Mouse (Mus musculus) midbrain, embryonic 16.5 days (tissue): ENCODE measurements around the gene Mitf. TPM values are rescaled to one million over a fixed set of nuclear protein-coding genes. Genes with fewer than 3 reads are reported as not detected.

Experiments
- ATAC-seq: fragments of 200-750 bp; cut with Nextera tagmentation; 2 replicates; pipeline ENCODE4 v1.8.0; 2017; ENCODE audit warnings: moderate TSS enrichment
- H3K27ac ChIP-seq: fragments of 300-500 bp; sonication (generic); 2 replicates; pipeline ENCODE4 v1.5.1; 2014; ENCODE audit warnings: mild to moderate bottlenecking, low read length, mixed read lengths
- H3K27me3 ChIP-seq: fragments of 300-500 bp; sonication (generic); 2 replicates; pipeline ENCODE4 v1.6.1; 2014; ENCODE audit warnings: low read depth, low read length, mixed read lengths; ENCODE audit not compliant: control insufficient read depth, insufficient read depth
- H3K36me3 ChIP-seq: fragments of 300-500 bp; sonication (generic); 2 replicates; pipeline ENCODE4 v1.6.1; 2014; ENCODE audit warnings: mild to moderate bottlenecking, low read length, moderate library complexity, mixed read lengths; ENCODE audit not compliant: control insufficient read depth, insufficient read depth
- H3K4me1 ChIP-seq: fragments of 300-500 bp; sonication (generic); 2 replicates; pipeline ENCODE4 v1.6.1; 2014; ENCODE audit warnings: mild to moderate bottlenecking, low read length, mixed read lengths; ENCODE audit not compliant: control insufficient read depth, insufficient read depth
- H3K4me2 ChIP-seq: fragments of 300-500 bp; sonication (generic); 2 replicates; pipeline ENCODE4 v1.6.1; 2014; ENCODE audit warnings: mild to moderate bottlenecking, low read length, mixed read lengths
- H3K4me3 ChIP-seq: fragments of 300-500 bp; sonication (generic); 2 replicates; pipeline ENCODE4 v1.5.1; 2014; ENCODE audit warnings: low read depth, mild to moderate bottlenecking, low read length, moderate library complexity, mixed read lengths
- H3K9ac ChIP-seq: fragments of 300-500 bp; sonication (generic); 2 replicates; pipeline ENCODE4 v1.6.1; 2014; ENCODE audit warnings: low read depth, low read length, mixed read lengths
- H3K9me3 ChIP-seq: fragments of 300-500 bp; sonication (generic); replicated peaks from 2 replicates; pipeline ENCODE4 v1.6.1; 2014; ENCODE audit warnings: mild to moderate bottlenecking, low read length, mixed read lengths; ENCODE audit not compliant: control insufficient read depth, poor library complexity, severe bottlenecking
- WGBS: fragments of 180-500 bp; shearing (Covaris S2); extraction: QIAGEN DNeasy Blood & Tissue Kit; methylation state at CpG from one replicate; pipeline ENCODE4 v1.1.7; 2014; 5-methylcytosine and 5-hydroxymethylcytosine counted together
- polyA plus RNA-seq: library from polyadenylated mRNA; unstranded; fragments of >200 nt; fragmentation: Nextera tagmentation; extraction: Ambion mirVana; gene quantifications from 2 replicates; pipeline ENCODE4 v1.2.1, GENCODE M21; 2015

Gene Mitf
- polyA plus RNA-seq, 1 experiment from 2014 or later: 1.2 TPM

DNA sequence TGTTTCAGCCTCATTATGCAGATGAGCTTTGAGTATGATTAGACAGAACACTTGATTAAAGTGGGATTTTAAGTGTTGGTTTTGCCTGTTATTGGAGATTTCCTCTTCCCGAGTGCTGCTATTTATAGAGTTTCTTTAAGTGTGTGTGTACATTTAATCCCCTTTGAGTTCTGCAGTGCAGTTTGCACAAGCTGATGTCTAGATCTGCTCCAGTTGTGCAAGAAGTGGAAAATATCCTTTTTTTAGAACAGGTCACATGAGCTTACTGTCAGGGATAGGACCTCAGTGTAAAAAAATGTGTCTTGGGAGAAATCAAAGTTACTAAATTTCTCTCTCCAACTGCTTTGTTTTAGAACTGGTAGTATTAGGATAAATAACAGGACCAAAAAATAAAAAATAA is 8.9 kb downstream of the Mitf start:
- Histone ChIP-seq H3K4me1 (no peaks in the 10 kb centered on the region), H3K27me3 (no peaks in the 10 kb centered on the region), H3K9ac (no peak overlapping the region), H3K27ac (no peak overlapping the region), H3K4me3 (no peak overlapping the region), H3K9me3 (no peaks in the 10 kb centered on the region), H3K36me3 (no peaks in the 10 kb centered on the region), H3K4me2 (no peak overlapping the region)
- ATAC-seq: no peak
- 71% methylated on average over 1 of the region's 1 CpGs for WGBS

- Histone ChIP-seq H3K27ac (no peak overlapping the region), H3K9ac (no peak overlapping the region), H3K4me1 (no peaks in the 10 kb centered on the region), H3K9me3 (no peaks in the 10 kb centered on the region), H3K4me2 (no peak overlapping the region), H3K27me3 (no peaks in the 10 kb centered on the region), H3K4me3 (no peak overlapping the region), H3K36me3 (no peaks in the 10 kb centered on the region)
- WGBS: 85% methylated on average over 1 of the region's 1 CpGs
- no peak for ATAC-seq
Observed at GRCm38 (mm10) chr6:97816806-97817205, 10.0 kb downstream of the Mitf start.

DNA sequence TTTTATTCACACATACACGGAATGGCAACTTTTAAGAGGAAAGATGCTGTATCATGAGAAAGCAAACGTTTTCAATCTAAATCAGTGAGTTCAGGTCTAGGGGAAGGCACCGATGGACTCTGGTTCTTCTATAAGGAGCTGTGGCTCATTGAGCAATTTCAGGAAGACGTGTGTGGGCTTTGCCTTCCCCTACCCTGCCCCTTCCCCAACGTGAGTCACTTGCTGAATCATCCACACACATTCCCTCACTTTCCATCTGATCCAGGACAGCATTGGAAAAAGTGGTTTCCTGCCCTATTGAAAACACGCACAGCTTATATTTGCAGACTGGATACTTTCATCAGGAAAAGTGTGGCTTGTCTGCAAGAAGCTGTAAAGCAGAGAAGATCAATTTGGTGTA is 11.3 kb downstream of the Mitf start:
- Histone ChIP-seq H3K9me3 (no peaks in the 10 kb centered on the region), H3K36me3 (no peaks in the 10 kb centered on the region), H3K27me3 (no peaks in the 10 kb centered on the region), H3K4me1 (no peaks in the 10 kb centered on the region), H3K4me2 (no peak overlapping the region), H3K9ac (no peak overlapping the region), H3K27ac (no peak overlapping the region), H3K4me3 (no peak overlapping the region)
- 53% methylated on average over 6 of the region's 6 CpGs for WGBS
- no peak for ATAC-seq

- no peaks in the 10 kb centered on the region for H3K27me3 ChIP-seq
- no peak overlapping the region for H3K4me3 ChIP-seq
- no peaks in the 10 kb centered on the region for H3K36me3 ChIP-seq
- no peak overlapping the region for H3K27ac ChIP-seq
- no peak for ATAC-seq
- H3K9me3 ChIP-seq: no peaks in the 10 kb centered on the region
- WGBS: 88% methylated on average over 5 of the region's 5 CpGs
- no peaks in the 10 kb centered on the region for H3K4me1 ChIP-seq
- H3K4me2 ChIP-seq: no peak overlapping the region
- no peak overlapping the region for H3K9ac ChIP-seq
Observed at GRCm38 (mm10) chr6:97818948-97819347, 12.1 kb downstream of the Mitf start.

- Histone ChIP-seq H3K4me1 (no peaks in the 10 kb centered on the region), H3K9me3 (no peaks in the 10 kb centered on the region), H3K36me3 (no peaks in the 10 kb centered on the region), H3K4me3 (no peak overlapping the region), H3K9ac (no peak overlapping the region), H3K27me3 (no peaks in the 10 kb centered on the region), H3K27ac (no peak overlapping the region), H3K4me2 (no peak overlapping the region)
- no peak for ATAC-seq
- 83% methylated on average over 8 of the region's 8 CpGs for WGBS
Observed at GRCm38 (mm10) chr6:97820505-97820904, 13.7 kb downstream of the Mitf start.

- Histone ChIP-seq H3K9ac (no peak overlapping the region), H3K27me3 (no peaks in the 10 kb centered on the region), H3K36me3 (no peaks in the 10 kb centered on the region), H3K9me3 (no peaks in the 10 kb centered on the region), H3K4me3 (no peak overlapping the region), H3K4me2 (no peak overlapping the region), H3K4me1 (no peaks in the 10 kb centered on the region), H3K27ac (no peak overlapping the region)
- WGBS: 80% methylated on average over 7 of the region's 7 CpGs
- no peak for ATAC-seq
Observed at GRCm38 (mm10) chr6:97821811-97822210, 15.0 kb downstream of the Mitf start.

GRCm38 (mm10) chr6:97826642-97827275 is 19.9 kb downstream of the Mitf start:
- Histone ChIP-seq H3K36me3 (no peaks in the 10 kb centered on the region), H3K4me3 (no peak overlapping the region), H3K27ac (no peak overlapping the region), H3K4me1 (no peaks in the 10 kb centered on the region), H3K9me3 (no peaks in the 10 kb centered on the region), H3K9ac (no peak overlapping the region), H3K4me2 (no peak overlapping the region), H3K27me3 (no peaks in the 10 kb centered on the region)
- 91% methylated on average over 7 of the region's 7 CpGs for WGBS
- no peak for ATAC-seq

DNA sequence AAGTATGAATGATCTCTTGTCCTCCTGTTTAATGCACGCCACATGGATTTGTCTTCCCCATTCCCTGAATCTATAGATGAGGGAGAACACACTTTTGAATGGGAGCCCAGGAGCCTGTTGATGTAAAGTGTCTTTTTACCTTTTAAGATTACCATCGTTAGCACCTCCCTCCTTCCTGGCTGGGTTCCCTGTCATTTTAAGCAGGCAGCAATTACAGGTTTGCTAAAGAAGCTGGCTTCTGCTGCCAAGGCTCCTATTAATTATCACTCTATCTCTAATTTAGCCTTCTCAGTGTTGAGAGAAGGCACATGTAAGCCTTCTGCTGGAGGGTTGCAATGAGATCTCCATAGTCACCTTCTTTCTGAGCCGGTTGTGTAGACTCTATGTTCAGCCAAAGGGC is 21.2 kb downstream of the Mitf start:
- no peaks in the 10 kb centered on the region for H3K4me1 ChIP-seq
- H3K36me3 ChIP-seq: no peaks in the 10 kb centered on the region
- WGBS: 83% methylated on average over 3 of the region's 3 CpGs
- no peak for ATAC-seq
- no peaks in the 10 kb centered on the region for H3K9me3 ChIP-seq
- H3K4me3 ChIP-seq: no peak overlapping the region
- H3K4me2 ChIP-seq: no peak overlapping the region
- no peak overlapping the region for H3K27ac ChIP-seq
- no peaks in the 10 kb centered on the region for H3K27me3 ChIP-seq
- H3K9ac ChIP-seq: no peak overlapping the region

- no peaks in the 10 kb centered on the region for H3K4me1 ChIP-seq
- no peak overlapping the region for H3K9ac ChIP-seq
- no peak overlapping the region for H3K27ac ChIP-seq
- H3K27me3 ChIP-seq: no peaks in the 10 kb centered on the region
- no peaks in the 10 kb centered on the region for H3K36me3 ChIP-seq
- H3K4me3 ChIP-seq: no peak overlapping the region
- no peak for ATAC-seq
- WGBS: 76% methylated on average over 13 of the region's 13 CpGs
- no peak overlapping the region for H3K4me2 ChIP-seq
- H3K9me3 ChIP-seq: no peaks in the 10 kb centered on the region
Observed at GRCm38 (mm10) chr6:97828822-97829719, 22.2 kb downstream of the Mitf start.
